Mouse (Mus musculus) urinary bladder, postnatal 4 days (tissue): ENCODE measurements around the gene Gm20388.
"Not testable (repeated sequence)": the region's sequence is repeated elsewhere in the genome, so short reads cannot be mapped to it uniquely, and the experiment has no call there.

Experiments
- DNase-seq, 2 experiments: peaks; one replicate each; pipeline ENCODE4 v3.0.0; 2021 to 2022; ENCODE audit warnings: low spot score in 2 of 2

Gene Gm20388

GRCm38 (mm10) chr8:123410788-123411187 is 3500.1 kb downstream of the Gm20388 start:
- DNase-seq: no peak

DNA sequence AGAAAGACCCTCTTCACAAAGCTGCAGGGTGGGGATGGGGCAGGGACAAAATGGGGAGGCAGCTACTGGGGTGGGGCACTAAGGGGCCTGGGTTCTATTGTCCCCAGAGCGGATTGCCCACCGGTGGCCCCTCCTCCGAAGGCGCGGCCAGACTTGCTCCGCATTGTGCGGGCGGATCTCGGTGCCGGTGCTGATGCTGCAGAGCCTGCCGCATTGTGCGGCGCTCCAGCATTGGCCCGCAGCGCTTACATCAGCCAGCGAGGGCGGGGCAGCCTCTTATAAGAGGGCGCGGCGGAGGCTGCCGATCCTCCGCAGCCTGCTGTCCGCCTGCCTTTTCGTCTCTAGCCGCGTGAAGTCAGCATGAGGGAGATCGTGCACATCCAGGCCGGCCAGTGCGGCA is 3500.6 kb downstream of the Gm20388 start, which contains the start of gene Tubb3:
Tubb3 (plus strand) TSS at position 179 of the 400 bp plus-strand sequence.
- DNase-seq: peak in 1 of 2 experiments; percentile 41

- DNase-seq: no peak
Observed at GRCm38 (mm10) chr8:123411781-123412327, 3501.2 kb downstream of the Gm20388 start.

- DNase-seq: no peak
Observed at GRCm38 (mm10) chr8:123412560-123413170, 3502.0 kb downstream of the Gm20388 start.

- no peak for DNase-seq
Observed at GRCm38 (mm10) chr8:123414255-123414654, 3503.6 kb downstream of the Gm20388 start.

GRCm38 (mm10) chr8:123414997-123415696 is 3504.5 kb downstream of the Gm20388 start:
- DNase-seq: not testable (repeated sequence)

DNA sequence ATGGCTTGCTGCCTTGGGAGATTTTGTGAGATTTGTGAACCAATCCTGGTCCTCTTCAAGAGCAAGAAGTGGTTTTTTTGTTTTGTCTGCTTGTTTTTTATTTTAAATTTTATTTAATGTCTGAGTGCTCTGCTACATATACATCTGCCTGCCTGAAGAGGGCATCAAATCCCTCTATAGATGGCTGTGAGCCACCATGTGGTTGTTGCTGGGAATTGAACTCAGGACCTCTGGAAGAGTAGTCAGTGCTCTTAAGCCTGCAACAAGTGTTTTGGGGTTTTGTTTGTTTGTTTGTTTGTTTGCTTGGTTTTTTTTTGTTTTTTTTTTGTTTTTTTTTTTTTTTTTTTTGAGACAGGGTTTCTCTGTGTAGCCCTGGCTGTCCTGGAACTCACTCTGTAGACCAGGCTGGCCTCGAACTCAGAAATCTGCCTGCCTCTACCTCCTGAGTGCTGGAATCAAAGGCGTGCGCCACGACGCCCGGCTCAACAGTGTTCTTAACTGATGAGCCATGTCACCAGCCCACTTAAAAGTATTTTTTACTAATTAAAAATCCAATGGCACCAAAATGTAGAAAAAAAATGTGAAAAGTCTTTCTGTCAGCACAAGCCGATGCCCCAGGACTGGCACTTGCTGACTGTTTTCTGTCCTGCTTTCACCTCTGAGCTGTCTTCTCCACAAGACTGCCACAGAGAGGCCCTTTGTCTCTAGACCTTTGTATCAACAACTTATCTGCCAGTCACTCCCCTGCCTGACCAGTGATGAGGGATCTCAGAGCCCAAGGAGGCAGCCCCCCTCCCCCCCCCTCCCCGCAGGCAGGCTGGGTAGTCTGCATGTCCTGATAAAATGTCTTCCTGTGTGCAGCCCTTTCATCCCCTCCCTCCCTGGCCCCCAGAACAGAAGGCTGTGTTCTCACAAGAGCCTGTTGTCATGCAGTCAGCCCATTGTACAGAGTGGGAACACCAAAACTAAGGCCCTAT is 3505.6 kb downstream of the Gm20388 start:
- no peak for DNase-seq

DNA sequence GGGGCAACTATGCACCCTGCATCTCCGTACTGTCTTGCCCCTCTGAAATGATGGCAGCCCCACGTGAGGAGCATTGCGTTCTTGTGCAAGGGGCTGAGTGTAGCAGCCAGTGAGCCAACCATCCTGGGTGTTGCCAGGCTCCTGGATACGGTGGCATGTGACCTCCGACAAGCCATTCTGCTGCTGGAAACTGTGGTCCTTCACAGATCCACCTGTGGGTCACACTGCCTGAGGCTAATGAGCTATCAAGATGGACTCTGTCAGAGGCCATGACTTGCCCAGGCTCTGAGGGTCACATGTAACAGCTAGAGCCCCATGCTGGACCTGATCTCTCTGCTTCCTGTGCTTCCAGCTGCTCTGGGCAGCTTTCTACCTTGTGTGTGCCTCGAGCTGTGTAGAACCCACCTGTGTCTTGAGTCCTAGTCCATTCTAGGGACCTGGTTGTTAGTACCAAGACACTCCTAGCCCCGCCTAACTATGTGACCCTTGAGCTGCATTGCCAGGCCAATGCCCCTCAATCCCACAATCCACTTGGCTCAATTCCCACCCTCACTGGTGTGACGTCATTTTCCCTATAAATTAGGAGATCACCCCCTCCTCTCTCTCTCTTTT is 3506.4 kb downstream of the Gm20388 start:
- DNase-seq: no peak

GRCm38 (mm10) chr8:123419711-123420110 is 3509.1 kb downstream of the Gm20388 start:
- no peak for DNase-seq

GRCm38 (mm10) chr8:123420525-123421281 is 3510.1 kb downstream of the Gm20388 start:
- no peak for DNase-seq

DNA sequence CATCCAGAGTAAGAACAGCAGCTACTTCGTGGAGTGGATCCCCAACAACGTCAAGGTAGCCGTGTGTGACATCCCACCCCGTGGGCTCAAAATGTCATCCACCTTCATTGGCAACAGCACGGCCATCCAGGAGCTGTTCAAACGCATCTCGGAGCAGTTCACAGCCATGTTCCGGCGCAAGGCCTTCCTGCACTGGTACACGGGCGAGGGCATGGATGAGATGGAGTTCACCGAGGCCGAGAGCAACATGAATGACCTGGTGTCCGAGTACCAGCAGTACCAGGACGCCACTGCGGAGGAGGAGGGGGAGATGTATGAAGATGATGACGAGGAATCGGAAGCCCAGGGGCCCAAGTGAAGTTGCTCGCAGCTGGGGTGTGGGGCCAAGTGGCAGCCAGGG is 3510.7 kb downstream of the Gm20388 start:
- DNase-seq: no peak

GRCm38 (mm10) chr8:123422056-123422780 is 3511.6 kb downstream of the Gm20388 start:
- peak in 1 of 2 experiments; percentile 69 for DNase-seq

DNA sequence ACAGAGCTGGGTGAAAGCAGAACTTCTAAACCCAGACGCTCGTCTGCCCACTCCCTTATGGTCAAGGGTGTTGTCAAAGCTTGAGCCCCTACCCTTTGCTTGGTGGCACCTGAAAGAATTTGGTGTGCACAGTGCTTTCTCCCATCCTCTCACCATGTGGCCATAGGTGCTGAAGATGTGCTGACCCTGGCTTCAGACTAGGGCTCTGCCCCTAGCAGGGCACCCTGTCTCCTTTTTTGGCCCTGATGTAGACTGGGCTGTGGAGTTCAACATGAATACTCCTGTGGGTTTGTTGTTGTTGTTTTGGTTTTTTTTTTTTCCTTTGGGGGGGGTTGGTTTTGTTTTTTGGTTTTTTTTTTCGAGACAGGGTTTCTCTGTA is 3512.1 kb downstream of the Gm20388 start:
- DNase-seq: no peak

- no peak for DNase-seq
Observed at GRCm38 (mm10) chr8:123423441-123423840, 3512.8 kb downstream of the Gm20388 start, which contains the start of gene Def8. Def8 (plus strand) TSS chr8:123423527.

DNA sequence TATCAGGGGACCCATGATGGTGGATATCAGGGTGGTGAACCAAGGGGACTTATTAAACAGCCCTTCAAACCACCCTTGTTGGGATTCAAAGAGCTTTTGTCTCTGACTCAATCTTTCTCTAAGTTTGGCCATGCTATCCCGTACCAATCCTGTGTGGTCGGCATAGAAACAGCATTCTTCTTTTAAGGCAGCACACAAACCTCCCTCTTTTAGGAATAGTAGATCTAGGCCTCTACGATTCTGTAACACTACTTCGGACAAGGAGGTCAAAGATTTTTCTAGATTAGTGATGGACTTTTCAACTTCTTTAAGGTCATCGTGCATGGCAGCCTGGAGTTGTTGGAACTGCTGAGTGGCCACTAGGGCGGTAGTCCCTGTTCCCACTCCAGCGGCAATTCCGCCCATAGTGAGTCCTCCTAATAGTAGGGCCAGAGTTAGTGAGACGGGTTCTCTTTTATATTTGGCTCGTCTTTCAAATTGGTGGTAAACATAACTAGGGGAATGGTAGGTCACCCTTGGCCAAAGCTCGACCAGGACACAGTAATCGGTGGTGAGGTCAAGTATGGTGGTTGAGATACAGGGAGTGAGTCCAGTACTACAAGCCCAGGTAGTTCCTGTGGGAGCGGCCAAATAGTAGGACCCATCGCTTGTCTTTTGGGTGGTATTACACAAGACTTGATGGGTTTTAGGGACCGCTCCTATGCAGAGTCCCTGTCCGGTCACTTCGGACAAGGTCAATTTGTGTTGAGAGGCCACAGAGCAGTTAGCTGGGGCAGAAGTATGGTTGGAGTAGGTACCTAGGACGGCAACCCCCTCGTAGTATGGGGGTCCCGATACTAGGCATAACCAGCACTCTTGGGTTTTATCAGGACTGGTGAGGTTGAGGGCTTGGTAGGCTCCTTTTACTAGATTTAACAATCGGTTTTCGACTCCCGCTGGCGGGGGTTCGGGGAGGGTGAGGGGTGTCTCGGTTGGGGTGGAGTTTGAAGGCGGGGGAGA is 3516.2 kb downstream of the Gm20388 start:
- no peak for DNase-seq

DNA sequence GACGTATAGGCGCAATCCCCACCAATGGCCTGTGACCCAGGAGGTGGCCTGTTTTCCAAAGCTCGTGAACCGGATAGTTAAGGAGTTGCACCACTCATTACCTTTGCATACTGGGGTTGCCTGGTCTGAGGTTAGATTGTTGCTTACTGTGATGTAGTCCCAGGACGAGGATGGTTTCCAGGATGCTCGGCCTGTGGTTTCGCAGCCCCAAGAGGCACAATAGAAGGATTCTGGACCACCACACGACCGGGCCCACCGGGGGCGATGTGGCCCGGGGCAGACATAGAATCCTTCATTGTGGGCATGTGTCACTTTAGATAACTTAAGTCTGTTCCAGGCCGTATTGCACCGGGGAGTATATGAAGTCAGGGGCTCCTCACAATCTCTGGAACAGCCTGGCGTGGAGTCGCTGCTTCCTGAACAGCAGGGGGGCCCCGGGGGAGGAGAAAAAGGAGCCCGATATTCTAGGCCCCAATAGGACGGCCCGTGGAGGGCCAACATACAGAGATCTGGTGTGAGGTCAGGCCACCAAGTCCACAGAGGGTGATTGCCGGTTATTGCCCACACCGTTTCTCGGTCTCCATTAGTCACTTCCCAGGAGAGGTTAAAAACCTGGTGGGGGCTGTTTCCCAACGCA is 3517.1 kb downstream of the Gm20388 start:
- DNase-seq: no peak

GRCm38 (mm10) chr8:123428343-123428893 is 3517.8 kb downstream of the Gm20388 start:
- no peak for DNase-seq
